Mouse (Mus musculus) MEL-GATA-1-ER (cell line): ENCODE data around the gene Dst.

ENCODE experiments used
- DNase-seq: peaks from one replicate; pipeline ENCODE4 v3.0.0-alpha.2; 2012; ENCODE audit warnings: low read depth; ENCODE audit errors: extremely low read depth

Gene Dst

GRCm38 (mm10) chr1:34096923-34097322 lies 188.9 kb downstream of the Dst start:
- DNase-seq: no peak

GRCm38 (mm10) chr1:34097640-34098039 lies 189.6 kb downstream of the Dst start:
- DNase-seq: no peak

- no peak for DNase-seq
Observed at GRCm38 (mm10) chr1:34099439-34099838, 191.4 kb downstream of the Dst start.

GRCm38 (mm10) chr1:34100385-34100784 lies 192.4 kb downstream of the Dst start:
- DNase-seq: no peak

GRCm38 (mm10) chr1:34102604-34103003 lies 194.6 kb downstream of the Dst start:
- DNase-seq: no peak

- DNase-seq: no peak
Observed at GRCm38 (mm10) chr1:34103176-34103575, 195.2 kb downstream of the Dst start.

GRCm38 (mm10) chr1:34103713-34104172 lies 195.7 kb downstream of the Dst start:
- DNase-seq: no peak

- DNase-seq: no peak
Observed at GRCm38 (mm10) chr1:34104846-34105245, 196.8 kb downstream of the Dst start.

- DNase-seq: no peak
Observed at GRCm38 (mm10) chr1:34106606-34107005, 198.6 kb downstream of the Dst start.

- no peak for DNase-seq
Observed at GRCm38 (mm10) chr1:34107076-34107475, 199.1 kb downstream of the Dst start.

- no peak for DNase-seq
Observed at GRCm38 (mm10) chr1:34109599-34110210, 201.7 kb downstream of the Dst start.

GRCm38 (mm10) chr1:34110862-34111261 lies 202.8 kb downstream of the Dst start:
- no peak for DNase-seq

GRCm38 (mm10) chr1:34111954-34112353 lies 203.9 kb downstream of the Dst start:
- DNase-seq: no peak

GRCm38 (mm10) chr1:34116444-34116843 lies 208.4 kb downstream of the Dst start:
- no peak for DNase-seq

GRCm38 (mm10) chr1:34117056-34117455 lies 209.0 kb downstream of the Dst start:
- DNase-seq: no peak

GRCm38 (mm10) chr1:34117709-34118108 lies 209.7 kb downstream of the Dst start:
- no peak for DNase-seq

GRCm38 (mm10) chr1:34120066-34120465 lies 212.0 kb downstream of the Dst start:
- DNase-seq: no peak

GRCm38 (mm10) chr1:34120602-34121001 lies 212.6 kb downstream of the Dst start:
- no peak for DNase-seq

GRCm38 (mm10) chr1:34121157-34122015 lies 213.4 kb downstream of the Dst start:
- no peak for DNase-seq

- no peak for DNase-seq
Observed at GRCm38 (mm10) chr1:34122198-34122597, 214.2 kb downstream of the Dst start.

- DNase-seq: no peak
Observed at GRCm38 (mm10) chr1:34122905-34123304, 214.9 kb downstream of the Dst start.

- DNase-seq: no peak
Observed at GRCm38 (mm10) chr1:34123334-34123733, 215.3 kb downstream of the Dst start.

- no peak for DNase-seq
Observed at GRCm38 (mm10) chr1:34124376-34124775, 216.4 kb downstream of the Dst start.
